Mouse (Mus musculus): ENCODE data around the gene Rassf6.

Rassf6 gene

DNA sequence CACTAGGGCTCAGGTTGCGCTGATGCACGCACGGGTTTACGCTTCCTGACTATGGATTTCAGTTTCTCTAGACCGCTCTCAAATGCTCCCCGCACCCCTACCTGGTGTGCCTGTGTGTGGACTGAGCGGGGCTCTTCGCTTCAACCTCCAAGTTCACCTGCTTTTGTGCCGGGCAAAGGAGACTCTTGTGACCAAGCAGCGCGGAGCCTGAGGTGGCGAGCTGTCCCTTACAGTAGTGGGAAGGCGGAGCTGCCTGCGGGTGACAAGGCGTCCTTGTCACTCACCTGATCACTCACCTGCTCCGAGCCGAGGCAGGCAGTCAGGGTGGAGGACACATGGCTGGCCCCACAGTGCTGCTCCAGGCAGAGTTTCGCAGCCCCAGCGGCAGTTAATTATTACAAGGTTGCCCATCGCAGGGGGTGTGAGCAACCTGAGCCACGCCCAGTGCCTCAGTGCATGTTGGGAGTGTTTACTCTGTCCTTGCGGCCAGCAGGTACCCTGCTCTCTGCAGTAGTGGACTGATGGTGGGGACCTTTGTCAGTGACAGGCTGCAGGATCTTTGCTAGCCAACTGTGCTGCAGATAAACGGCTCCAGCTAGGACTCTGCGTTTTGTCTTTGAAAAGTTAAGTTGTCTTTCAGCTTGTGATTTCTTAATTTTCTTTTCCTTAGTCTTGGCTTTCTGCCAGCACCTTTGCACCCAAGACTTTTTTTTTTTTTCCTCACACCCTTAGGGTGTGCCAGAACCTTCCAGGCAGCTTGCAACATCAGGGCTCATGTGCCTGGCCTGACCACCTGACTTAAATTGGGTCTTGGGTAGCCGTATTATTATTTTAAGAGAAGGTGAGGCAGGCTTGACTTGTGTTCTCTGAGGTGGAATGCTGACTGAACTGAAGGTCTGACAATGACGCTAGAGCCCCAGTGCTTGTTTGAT lies at the start of gene Rassf6:
TSS of gene Rassf6 (minus strand) at position 372 of the 932 bp plus-strand sequence.
- DNase-seq (ENCODE audit: extremely low spot score, low read depth, low spot score): no peak

DNA sequence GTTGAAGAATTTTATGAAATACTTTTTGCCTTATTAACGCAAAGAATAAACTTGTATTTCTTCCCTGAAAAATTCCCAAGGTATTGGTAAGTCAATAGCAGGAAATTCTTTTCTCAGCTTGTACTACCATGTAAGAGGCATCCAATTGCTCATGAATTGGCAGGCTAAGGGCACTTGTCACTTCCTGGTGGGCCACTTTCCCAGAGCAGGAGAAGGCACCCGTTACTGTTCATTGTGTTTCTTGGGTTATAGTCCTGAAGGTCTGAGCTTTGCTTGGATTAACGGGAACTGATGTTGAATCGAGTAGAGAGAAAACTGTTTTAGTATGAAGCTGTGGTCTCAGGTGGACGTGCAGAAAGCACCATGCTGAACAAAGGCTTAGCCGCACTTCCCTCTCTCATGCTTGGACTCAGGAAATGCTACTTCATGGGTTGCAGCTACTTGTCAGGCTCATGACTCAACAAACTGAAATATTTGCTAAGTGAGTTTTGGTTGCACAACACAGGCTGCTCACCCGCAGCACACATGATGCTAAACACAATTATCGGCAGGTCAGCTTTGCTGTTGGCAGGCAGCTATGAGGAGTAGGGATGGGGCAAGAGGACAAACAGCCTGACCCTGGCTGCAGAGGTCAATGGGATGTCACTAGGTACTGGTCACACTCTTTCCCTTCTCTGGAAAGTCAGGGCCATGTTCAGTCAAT lies 49.1 kb upstream of the Rassf6 start:
- no peak for DNase-seq (ENCODE audit: extremely low spot score, low read depth, low spot score)

- no peak for DNase-seq (ENCODE audit: extremely low spot score, low read depth, low spot score)
Measured at GRCm38 (mm10) chr5:90687913-90688312, 47.5 kb upstream of the Rassf6 start.

GRCm38 (mm10) chr5:90684994-90685393 lies 44.5 kb upstream of the Rassf6 start:
- no peak for DNase-seq (ENCODE audit: extremely low spot score, low read depth, low spot score)

DNA sequence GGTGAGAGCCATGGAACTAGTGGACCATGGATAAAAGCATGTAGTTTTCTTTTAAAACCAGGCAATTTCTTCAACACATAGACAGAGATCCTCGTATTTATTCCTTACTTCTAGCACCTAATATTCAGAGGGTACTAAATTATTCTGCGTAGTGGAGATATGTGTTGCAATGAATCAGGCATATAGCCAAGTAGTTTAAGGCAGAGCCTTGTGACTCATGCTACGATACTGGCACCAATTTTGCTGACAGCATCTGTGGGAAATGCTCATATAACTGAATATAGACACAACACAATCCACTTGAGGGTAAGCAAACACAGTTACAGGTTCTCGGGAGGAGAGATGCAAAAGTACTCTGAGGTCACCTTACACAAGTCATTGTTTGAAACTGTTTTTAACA lies 41.4 kb upstream of the Rassf6 start:
- DNase-seq (ENCODE audit: extremely low spot score, low read depth, low spot score): no peak

GRCm38 (mm10) chr5:90677560-90677959 lies 37.1 kb upstream of the Rassf6 start:
- DNase-seq (ENCODE audit: extremely low spot score, low read depth, low spot score): no peak

- DNase-seq (ENCODE audit: extremely low spot score, low read depth, low spot score): no peak
Measured at GRCm38 (mm10) chr5:90661852-90662251, 21.4 kb upstream of the Rassf6 start.

DNA sequence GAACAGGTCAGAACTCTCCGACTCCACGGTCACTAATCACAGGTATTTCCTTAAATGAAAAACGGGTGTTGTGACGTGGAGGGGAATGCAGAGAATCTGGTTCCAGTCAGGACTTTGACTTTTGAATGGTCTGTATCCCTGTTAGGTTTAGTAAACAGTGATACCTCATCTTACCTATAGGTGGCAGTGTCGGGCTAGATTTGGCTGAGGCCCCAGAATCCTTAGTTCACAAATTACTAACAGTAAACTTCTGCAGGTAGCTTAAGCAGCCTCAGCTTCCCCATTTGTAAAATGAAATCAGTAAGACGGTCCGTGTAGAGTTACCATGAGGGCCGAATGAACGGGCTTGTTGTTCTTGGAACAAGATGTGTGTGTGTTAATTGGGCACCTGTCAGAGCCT lies 21.0 kb upstream of the Rassf6 start:
- DNase-seq (ENCODE audit: extremely low spot score, low read depth, low spot score): peak; percentile 76

GRCm38 (mm10) chr5:90660411-90660810 lies 20.0 kb upstream of the Rassf6 start:
- DNase-seq (ENCODE audit: extremely low spot score, low read depth, low spot score): no peak

DNA sequence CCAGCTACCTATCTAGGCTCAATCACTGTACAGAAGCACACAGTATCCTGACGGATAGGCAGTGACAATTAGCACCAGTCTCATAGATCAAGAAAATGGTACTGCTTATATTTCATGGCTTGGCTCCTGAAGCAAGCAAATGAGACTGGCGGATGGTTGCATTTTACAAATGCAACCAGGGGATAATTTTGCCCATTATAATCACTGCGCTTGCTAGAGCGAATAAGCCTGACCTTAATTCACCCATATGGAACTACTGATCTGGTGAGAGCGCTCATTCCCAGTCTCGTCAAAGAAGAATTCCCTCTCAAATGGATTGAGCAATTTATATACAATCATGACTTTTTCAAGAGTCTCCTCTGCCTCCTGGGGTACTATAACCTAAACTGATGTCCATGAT lies 16.2 kb upstream of the Rassf6 start:
- no peak for DNase-seq (ENCODE audit: extremely low spot score, low read depth, low spot score)

GRCm38 (mm10) chr5:90655891-90656290 lies 15.4 kb upstream of the Rassf6 start:
- no peak for DNase-seq (ENCODE audit: extremely low spot score, low read depth, low spot score)

DNA sequence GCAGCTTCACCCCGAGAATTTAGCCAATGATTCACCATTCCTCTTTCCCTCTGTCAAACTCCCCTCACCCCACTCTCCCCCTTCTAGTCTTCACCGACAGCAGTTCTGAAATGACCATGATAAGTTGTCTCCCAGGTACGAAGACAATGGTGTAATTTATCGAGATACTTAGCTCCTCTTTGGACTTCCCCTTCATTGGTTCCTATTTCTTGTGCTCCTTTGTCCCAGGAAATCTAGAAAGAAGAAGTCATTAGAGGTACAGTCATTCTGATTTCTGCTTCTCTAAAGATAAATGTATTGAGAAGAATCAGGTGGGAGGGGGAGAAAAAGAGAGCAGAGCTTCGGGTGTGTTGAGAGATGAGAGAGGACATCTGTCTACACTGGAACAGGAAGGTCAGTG lies 14.3 kb upstream of the Rassf6 start:
- DNase-seq (ENCODE audit: extremely low spot score, low read depth, low spot score): no peak

- peak; percentile 37 for DNase-seq (ENCODE audit: extremely low spot score, low read depth, low spot score)
Measured at GRCm38 (mm10) chr5:90652724-90653123, 12.3 kb upstream of the Rassf6 start.

DNA sequence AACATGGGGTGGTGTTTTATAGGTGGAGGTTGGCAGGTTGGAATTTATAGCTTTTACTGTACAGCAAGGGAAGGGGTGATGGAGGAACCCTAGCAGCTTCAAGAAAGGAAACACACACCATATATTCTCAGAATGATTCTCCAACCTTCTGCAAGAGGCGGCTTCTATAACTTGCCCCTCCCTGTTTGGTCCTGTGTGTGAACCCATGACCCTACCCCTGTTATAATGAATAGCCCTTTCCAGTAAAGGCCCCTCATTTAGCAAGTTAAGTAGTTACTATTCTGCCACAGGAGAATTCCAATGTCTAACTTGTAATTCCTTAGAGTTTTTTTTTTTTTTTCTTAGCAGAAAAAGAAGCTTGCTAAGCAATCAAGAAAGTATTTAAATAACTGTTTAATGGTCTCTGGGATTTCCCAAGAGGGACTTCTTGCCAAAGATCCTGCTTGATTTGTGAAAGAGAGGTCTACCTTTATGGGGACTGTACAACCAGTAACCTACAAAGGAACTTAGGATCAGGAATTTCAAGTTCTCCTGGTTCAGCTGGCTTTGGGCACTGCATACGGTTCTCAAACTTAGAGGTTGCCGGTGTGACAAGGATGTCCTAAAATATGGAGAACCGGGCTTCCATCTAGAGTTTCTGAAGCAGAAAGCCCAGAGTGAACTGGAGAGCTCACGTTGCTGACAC lies 10.2 kb upstream of the Rassf6 start:
- no peak for DNase-seq (ENCODE audit: extremely low spot score, low read depth, low spot score)

DNA sequence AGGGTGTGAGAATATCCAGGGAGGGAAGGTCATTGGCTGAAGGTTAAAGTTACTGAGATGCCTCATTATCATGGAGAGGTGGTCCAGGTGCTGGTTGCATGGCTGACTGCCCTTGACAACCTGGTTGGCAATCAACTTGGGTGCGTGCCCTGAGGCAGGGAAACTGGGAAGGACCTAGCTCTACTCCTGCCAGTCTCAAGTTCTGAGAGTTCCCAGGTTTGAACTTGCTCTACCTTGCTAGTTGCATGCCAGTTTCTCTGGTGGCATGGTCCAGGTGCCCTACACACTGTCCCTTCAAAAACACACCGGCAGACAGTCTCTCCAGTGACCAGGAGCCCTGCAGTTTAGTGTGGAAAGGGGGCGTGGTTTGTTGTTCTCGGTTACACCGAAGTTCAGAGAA lies 7.0 kb upstream of the Rassf6 start:
- no peak for DNase-seq (ENCODE audit: extremely low spot score, low read depth, low spot score)

GRCm38 (mm10) chr5:90646398-90646797 lies 5.9 kb upstream of the Rassf6 start:
- no peak for DNase-seq (ENCODE audit: extremely low spot score, low read depth, low spot score)

DNA sequence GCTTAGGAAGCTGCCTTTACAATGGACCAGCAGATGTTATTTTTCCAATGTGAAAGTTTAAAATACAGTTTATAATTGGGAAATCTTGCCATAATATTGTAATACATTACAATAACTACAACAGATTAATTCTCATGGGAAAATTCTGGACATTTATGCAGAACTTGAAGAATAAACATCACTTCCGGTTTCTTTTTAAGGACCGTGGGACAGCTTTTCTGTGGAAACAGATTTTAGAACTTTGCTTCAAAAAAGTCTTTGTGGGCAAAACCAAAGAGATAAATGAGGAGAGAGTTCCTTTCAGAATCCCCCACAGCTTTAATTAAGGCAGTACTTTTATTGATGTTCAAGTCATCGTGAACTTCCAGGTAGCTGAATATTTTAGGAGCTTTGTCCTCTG lies 5.1 kb upstream of the Rassf6 start:
- DNase-seq (ENCODE audit: extremely low spot score, low read depth, low spot score): no peak

GRCm38 (mm10) chr5:90641218-90641610 lies 757 bp upstream of the Rassf6 start:
- DNase-seq (ENCODE audit: extremely low spot score, low read depth, low spot score): no peak

GRCm38 (mm10) chr5:90634885-90635284 lies 5.6 kb downstream of the Rassf6 start:
- DNase-seq (ENCODE audit: extremely low spot score, low read depth, low spot score): no peak

DNA sequence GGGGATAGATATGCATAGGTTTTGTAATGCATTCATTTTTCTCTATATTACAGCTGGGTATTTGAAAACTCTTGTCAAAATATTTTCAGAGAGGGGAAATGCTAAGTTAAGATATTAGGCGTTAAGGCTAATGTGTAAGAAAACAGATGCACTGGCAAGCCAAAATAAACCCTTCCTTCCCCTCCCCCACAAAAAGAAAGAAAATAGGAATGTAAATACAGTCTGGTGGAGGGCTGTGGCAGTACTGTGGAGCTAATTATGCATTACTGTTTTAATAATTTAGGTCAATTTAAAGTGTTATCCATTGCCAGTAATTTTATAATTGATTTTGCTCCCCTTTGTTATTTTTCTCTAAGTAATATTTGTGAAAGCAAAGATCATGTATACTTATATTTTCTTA lies 11.9 kb downstream of the Rassf6 start:
- DNase-seq (ENCODE audit: extremely low spot score, low read depth, low spot score): no peak

- DNase-seq (ENCODE audit: extremely low spot score, low read depth, low spot score): no peak
Measured at GRCm38 (mm10) chr5:90628011-90628410, 12.4 kb downstream of the Rassf6 start.

DNA sequence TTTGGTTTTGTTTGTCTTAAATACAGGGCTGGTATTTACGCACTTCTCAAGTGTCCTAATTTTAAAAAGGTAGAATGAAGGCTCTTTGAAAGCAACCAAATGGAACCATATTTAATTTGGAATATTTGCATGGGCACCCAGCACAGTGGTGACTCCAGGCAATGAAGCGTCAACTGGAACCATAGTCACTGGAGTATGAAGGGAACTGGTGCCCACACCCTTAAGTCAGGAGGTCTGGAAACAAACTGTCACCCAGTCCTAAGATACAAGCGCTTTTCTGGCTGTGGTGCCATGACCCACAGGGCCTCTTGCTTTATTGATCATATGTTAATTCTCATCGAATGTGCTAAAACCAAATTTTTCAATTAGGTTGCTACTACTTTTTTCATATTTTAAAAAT lies 13.0 kb downstream of the Rassf6 start:
- no peak for DNase-seq (ENCODE audit: extremely low spot score, low read depth, low spot score)
